Mouse (Mus musculus): ENCODE measurements around the gene Sdk2.

DNA sequence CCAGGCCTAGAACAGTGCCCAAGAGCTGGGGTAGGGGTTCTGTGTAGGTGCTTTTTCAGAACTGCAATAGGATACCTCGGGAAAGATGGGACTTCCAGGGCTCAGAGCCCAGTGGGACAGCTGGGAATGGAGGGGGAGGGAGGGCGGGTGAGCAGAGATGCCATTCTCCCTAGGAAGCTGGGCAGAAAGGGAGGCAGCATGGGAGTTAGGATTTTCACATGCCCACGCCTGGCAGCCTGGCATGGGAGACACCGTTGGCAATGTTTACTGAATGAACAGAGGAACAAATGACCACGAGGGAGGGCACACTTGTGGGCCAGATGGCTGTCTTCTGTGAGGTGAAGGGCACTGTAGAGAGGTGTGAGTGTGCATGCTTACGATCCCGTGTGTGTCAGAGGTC is 23.3 kb downstream of the Sdk2 start:
- TF ChIP-seq CTCF (IDR thresholded peaks at IDR 0.05) (no peak), EP300 (IDR thresholded peaks at IDR 0.05) (no peak)
